Comparison of ENCODE assay signal across 23 mouse cellular contexts in genomic region chr5:151407493-151407892, GRCm38 (mm10). TPM values are rescaled to one million over a fixed set of nuclear protein-coding genes. Genes with fewer than 3 reads are reported as not detected.
DNase-seq lines count a peak whose midpoint lies in the region; ATAC-seq and TF ChIP-seq lines count a peak whose summit lies in the region.
"Had no signal": no experiment of that assay in that cellular context is flagged by ENCODE, and none has a peak within 500 bp of the region (broad histone marks: within the 10 kb centered on the region; RNA-seq: fewer than 3 reads in every experiment).

No protein-coding gene starts in this region.

- H3K9ac ChIP-seq in kidney, embryonic 15.5 days, result no peak overlapping the region
- H3K9ac ChIP-seq in lung, postnatal 0 days (replicated peaks; ENCODE audit: low read depth), result no peak overlapping the region
- no peak overlapping the region for H3K9ac ChIP-seq in neural tube, embryonic 13.5 days
- no peak overlapping the region for H3K9ac ChIP-seq in neural tube, embryonic 15.5 days (replicated peaks)
- H3K9ac ChIP-seq: embryonic facial prominence, embryonic 13.5 days; heart, embryonic 12.5 days had no signal

- H3K9me3 ChIP-seq in kidney, embryonic 15.5 days (replicated peaks), result no peaks in the 10 kb centered on the region
- no peaks in the 10 kb centered on the region for H3K9me3 ChIP-seq in lung, postnatal 0 days (ENCODE audit: low read length)
- H3K9me3 ChIP-seq in neural tube, embryonic 13.5 days, result no peaks in the 10 kb centered on the region
- no peaks in the 10 kb centered on the region for H3K9me3 ChIP-seq in neural tube, embryonic 15.5 days (replicated peaks)
- H3K9me3 ChIP-seq: embryonic facial prominence, embryonic 13.5 days; forebrain, embryonic 10.5 days; heart, embryonic 12.5 days; hindbrain, embryonic 10.5 days had no signal

- TF ChIP-seq CTCF in lung, postnatal 0 days (IDR thresholded peaks at IDR 0.05), result no peak

- 84% methylated on average over 3 of the region's 3 CpGs for WGBS in kidney, embryonic 15.5 days
- 70% methylated on average over 3 of the region's 3 CpGs for WGBS in lung, postnatal 0 days
- 94% methylated on average over 3 of the region's 3 CpGs for WGBS in neural tube, embryonic 13.5 days
- WGBS in neural tube, embryonic 15.5 days, result 97% methylated on average over 3 of the region's 3 CpGs

- no peak for DNase-seq in kidney, postnatal 25 days
- DNase-seq in lung, postnatal 0 days (ENCODE audit: low spot score), result peak; percentile 19
- DNase-seq in lung, postnatal 4 days, result no peak
- no peak for DNase-seq in spleen, postnatal 14 days (ENCODE audit: low spot score in 2 of 2)
- DNase-seq: adrenal gland, postnatal 14 days; cerebellum, adult 11-12 months; cerebellum, adult 9-10 months; cerebellum, postnatal 25 days; gastrocnemius, adult 2 months; gastrocnemius, postnatal 25 days had no signal

- TF ChIP-seq EP300 in lung, postnatal 0 days (IDR thresholded peaks at IDR 0.05), result no peak

- no peak overlapping the region for H3K4me2 ChIP-seq in kidney, embryonic 15.5 days
- no peak overlapping the region for H3K4me2 ChIP-seq in lung, postnatal 0 days (replicated peaks; ENCODE audit: low read depth, low read length)
- no peak overlapping the region for H3K4me2 ChIP-seq in neural tube, embryonic 13.5 days
- H3K4me2 ChIP-seq in neural tube, embryonic 15.5 days, result no peak overlapping the region
- H3K4me2 ChIP-seq: embryonic facial prominence, embryonic 13.5 days; heart, embryonic 12.5 days had no signal

- peaks cover 5% of the 10 kb centered on the region; the same call in 1 of the 2 replicates for H3K4me1 ChIP-seq in kidney, embryonic 15.5 days
- H3K4me1 ChIP-seq in lung, postnatal 0 days (ENCODE audit: insufficient read depth, low read depth, low read length), result no peaks in the 10 kb centered on the region
- H3K4me1 ChIP-seq in neural tube, embryonic 13.5 days (replicated peaks), result peaks cover 34% of the 10 kb centered on the region
- H3K4me1 ChIP-seq in neural tube, embryonic 15.5 days, result peaks cover 11% of the 10 kb centered on the region; the same call in 1 of the 2 replicates

- no peak for ATAC-seq in kidney, embryonic 15.5 days (replicated peaks; ENCODE audit: low FRiP score)
- ATAC-seq in lung, postnatal 0 days, result no peak; the same call in 1 of the 2 replicates
- ATAC-seq in neural tube, embryonic 13.5 days (ENCODE audit: low read depth), result no peak
- ATAC-seq in neural tube, embryonic 15.5 days (ENCODE audit: low FRiP score), result no peak
- ATAC-seq: activated CD4-positive, CD25-positive, alpha-beta regulatory T cell, adult 4 months; forebrain, embryonic 14.5 days; Patski had no signal

- no peak overlapping the region for H3K4me3 ChIP-seq in kidney, embryonic 15.5 days (replicated peaks)
- H3K4me3 ChIP-seq in lung, postnatal 0 days (ENCODE audit: low read depth, low read length), result no peak overlapping the region
- no peak overlapping the region for H3K4me3 ChIP-seq in neural tube, embryonic 13.5 days
- no peak overlapping the region for H3K4me3 ChIP-seq in neural tube, embryonic 15.5 days (replicated peaks)
- H3K4me3 ChIP-seq: embryonic facial prominence, embryonic 13.5 days; forebrain, embryonic 10.5 days; gastrocnemius, adult 2 months; heart, embryonic 12.5 days; hindbrain, embryonic 10.5 days had no signal

- peak overlapping the region; percentile 70 for H3K27ac ChIP-seq in kidney, embryonic 15.5 days
- no peak overlapping the region for H3K27ac ChIP-seq in lung, postnatal 0 days (ENCODE audit: low read length)
- peak overlapping the region; percentile 18; the same call in 1 of the 2 replicates for H3K27ac ChIP-seq in neural tube, embryonic 13.5 days (replicated peaks)
- no peak overlapping the region for H3K27ac ChIP-seq in neural tube, embryonic 15.5 days (replicated peaks)
- H3K27ac ChIP-seq: embryonic facial prominence, embryonic 13.5 days; forebrain, embryonic 10.5 days; gastrocnemius, adult 2 months; hindbrain, embryonic 10.5 days had no signal

- no peaks in the 10 kb centered on the region for H3K27me3 ChIP-seq in kidney, embryonic 15.5 days
- no peaks in the 10 kb centered on the region for H3K27me3 ChIP-seq in lung, postnatal 0 days (replicated peaks; ENCODE audit: insufficient read depth, low read length)
- H3K27me3 ChIP-seq in neural tube, embryonic 13.5 days, result no peaks in the 10 kb centered on the region
- no peaks in the 10 kb centered on the region for H3K27me3 ChIP-seq in neural tube, embryonic 15.5 days (replicated peaks)
- H3K27me3 ChIP-seq: CH12.LX; embryonic facial prominence, embryonic 13.5 days; heart, embryonic 12.5 days; Patski had no signal

- no peaks in the 10 kb centered on the region for H3K36me3 ChIP-seq in kidney, embryonic 15.5 days
- H3K36me3 ChIP-seq in lung, postnatal 0 days (ENCODE audit: insufficient read depth, low read length), result no peaks in the 10 kb centered on the region
- no peaks in the 10 kb centered on the region for H3K36me3 ChIP-seq in neural tube, embryonic 13.5 days
- H3K36me3 ChIP-seq in neural tube, embryonic 15.5 days, result no peaks in the 10 kb centered on the region
- H3K36me3 ChIP-seq: embryonic facial prominence, embryonic 13.5 days; forebrain, embryonic 10.5 days; heart, embryonic 12.5 days; hindbrain, embryonic 10.5 days had no signal

RNA-seq across cellular contexts. Expression of gene Gm42906, which starts 20.5 kb away (rescaled TPM):
- not detected in 2 replicates for polyA plus RNA-seq in kidney, embryonic 15.5 days (2015; fragmentation: Nextera tagmentation; extraction: Ambion mirVana)
- polyA plus RNA-seq in lung, postnatal 0 days (2015; fragmentation: Nextera tagmentation; extraction: Ambion mirVana), result 0.66 TPM in 1 of 2 replicates, not detected in the other
- polyA plus RNA-seq in neural tube, embryonic 13.5 days (2015; fragmentation: Nextera tagmentation; extraction: Ambion mirVana), result not detected in 2 replicates
- polyA plus RNA-seq in neural tube, embryonic 15.5 days (2015; fragmentation: Nextera tagmentation; extraction: Ambion mirVana), result not detected in 2 replicates
- polyA plus RNA-seq: activated CD4-positive, CD25-positive, alpha-beta regulatory T cell, adult 4 months; cortical plate, adult 2 months; embryonic facial prominence, embryonic 13.5 days; forebrain, embryonic 10.5 days; forebrain, embryonic 14.5 days; heart, embryonic 12.5 days; heart, embryonic 16.5 days; hindbrain, embryonic 10.5 days; Patski had no signal

Comparison
In these comparisons a context has a peak if more than half of its experiments do, and no peak if none do; other contexts are left out.
1. H3K27ac ChIP-seq: peak in kidney, embryonic 15.5 days (single experiment) and neural tube, embryonic 13.5 days (single experiment); none in lung, postnatal 0 days (single experiment) and neural tube, embryonic 15.5 days (single experiment).